Mouse (Mus musculus): ENCODE measurements around the gene Trio.

DNA sequence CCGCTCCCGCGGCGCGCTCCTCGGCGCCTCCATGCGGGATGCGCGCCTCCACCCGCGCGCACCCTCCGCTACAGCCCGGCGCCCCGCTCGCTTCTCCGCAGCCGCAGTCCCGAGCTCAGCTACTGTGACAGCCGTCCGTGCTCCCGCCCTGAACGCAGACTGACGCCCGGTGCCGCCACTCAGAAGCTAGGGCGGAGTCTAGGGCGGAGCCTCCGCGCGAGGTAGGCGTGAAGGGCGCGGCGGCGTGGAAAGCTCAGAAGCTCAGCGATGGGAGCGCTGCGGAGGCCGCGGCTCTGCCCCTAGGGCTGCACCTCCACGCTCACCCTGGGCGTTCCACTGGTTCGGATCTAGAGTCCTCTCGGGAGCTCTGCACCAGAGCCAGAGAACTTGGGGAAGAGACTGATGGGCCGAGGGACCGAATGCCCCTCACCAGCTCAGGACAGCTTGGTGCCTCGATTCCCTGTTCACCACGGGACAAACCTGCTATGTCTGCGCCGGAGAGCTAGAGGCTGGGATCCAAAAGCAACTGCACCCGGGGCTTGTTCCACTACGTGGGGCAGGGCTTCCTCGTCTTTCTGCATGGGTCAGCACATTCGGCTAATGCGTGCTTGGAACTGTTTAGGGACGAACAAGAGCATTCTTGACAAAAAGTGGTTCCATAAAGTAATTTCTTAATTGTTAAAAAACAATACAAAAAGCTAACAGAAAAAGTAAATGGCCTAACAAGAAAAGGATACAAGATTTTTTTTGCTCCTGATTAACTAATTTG lies 344.0 kb downstream of the Trio start, which contains the start of gene Otulinl:
- no peak for TF ChIP-seq CTCF (IDR thresholded peaks at IDR 0.05; ENCODE audit: extremely low read depth, insufficient read depth, insufficient read length, insufficient replicate concordance)
- no peak; the same call in none of the 2 replicates for TF ChIP-seq POLR2A (IDR thresholded peaks at IDR 0.05; ENCODE audit: low read depth, low read length)
